Mouse (Mus musculus): ENCODE data around the gene Ngp. TPM values are rescaled to one million over a fixed set of nuclear protein-coding genes. Genes with fewer than 3 reads are reported as not detected.
A peak's percentile ranks its signal among the peaks of the same experiment; 100 is the strongest.

Gene Ngp
- polyA plus RNA-seq, 1 experiment from 2014 or later: 10.8 TPM

DNA sequence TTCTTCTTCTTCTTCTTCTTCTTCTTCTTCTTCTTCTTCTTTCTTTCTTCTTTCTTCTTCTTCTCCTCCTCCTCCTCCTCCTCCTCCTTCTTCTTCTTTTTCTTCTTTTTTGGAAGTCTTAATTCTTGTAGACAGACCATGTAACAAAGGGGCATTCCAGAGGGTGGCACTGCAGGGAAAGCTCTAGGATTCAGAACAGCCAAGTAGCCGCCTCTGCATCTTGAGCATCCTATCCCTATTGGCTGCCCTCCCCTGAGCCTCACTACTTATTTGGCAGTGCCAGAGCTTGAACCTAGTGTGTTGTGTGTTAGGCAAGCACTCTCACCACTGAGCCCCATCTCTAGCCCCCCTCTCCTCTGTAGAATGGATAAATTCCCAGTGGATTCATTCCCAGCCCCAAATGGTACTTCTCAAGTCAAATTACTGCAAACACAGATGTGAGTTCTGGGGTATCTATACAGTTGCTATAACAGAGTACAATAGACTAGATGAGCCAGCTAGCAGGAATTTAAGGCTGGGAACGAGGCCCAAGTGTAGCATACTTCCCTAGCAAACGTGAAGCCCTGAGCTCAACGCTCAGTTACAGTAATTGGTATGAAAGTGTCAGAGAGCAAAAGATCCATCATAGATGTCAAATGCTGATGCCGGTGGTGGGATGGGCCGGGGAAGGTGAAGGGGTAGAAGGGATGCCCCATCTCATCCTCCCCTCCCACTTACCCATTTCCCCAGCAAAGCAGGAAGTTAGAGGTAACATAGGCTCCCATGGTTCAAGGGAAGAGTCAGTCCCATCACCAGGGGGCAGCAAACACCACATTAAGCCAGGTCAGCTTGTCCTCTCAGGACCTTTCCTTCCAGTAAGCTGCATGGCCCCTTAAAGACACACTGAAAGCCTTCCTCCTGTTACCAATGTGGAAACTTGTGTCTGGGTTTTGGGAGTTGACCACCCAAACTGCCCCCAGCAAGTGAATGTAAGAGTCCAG is 8.3 kb upstream of the Ngp start:
- no peak overlapping the region for H3K27ac ChIP-seq (replicated peaks; ENCODE audit: low read depth, low read length)
- peaks cover 10% of the 10 kb centered on the region for H3K4me1 ChIP-seq (ENCODE audit: control insufficient read depth, insufficient read depth, low read length)
- no peaks in the 10 kb centered on the region for H3K9me3 ChIP-seq (ENCODE audit: control insufficient read depth, low read length)
- DNase-seq (ENCODE audit: low spot score): peak; percentile 83
- H3K4me3 ChIP-seq (ENCODE audit: low read depth, low read length): no peak overlapping the region
- no peak for ATAC-seq (ENCODE audit: low read depth)
- WGBS: 34% methylated on average over 6 of the region's 6 CpGs
- H3K9ac ChIP-seq (ENCODE audit: low read depth, low read length): no peak overlapping the region
- no peaks in the 10 kb centered on the region for H3K27me3 ChIP-seq (replicated peaks; ENCODE audit: control insufficient read depth, insufficient read depth, low read length)
- no peak overlapping the region for H3K4me2 ChIP-seq (ENCODE audit: low read depth, low read length)
- H3K36me3 ChIP-seq (ENCODE audit: control insufficient read depth, insufficient read depth, low read length): no peaks in the 10 kb centered on the region

DNA sequence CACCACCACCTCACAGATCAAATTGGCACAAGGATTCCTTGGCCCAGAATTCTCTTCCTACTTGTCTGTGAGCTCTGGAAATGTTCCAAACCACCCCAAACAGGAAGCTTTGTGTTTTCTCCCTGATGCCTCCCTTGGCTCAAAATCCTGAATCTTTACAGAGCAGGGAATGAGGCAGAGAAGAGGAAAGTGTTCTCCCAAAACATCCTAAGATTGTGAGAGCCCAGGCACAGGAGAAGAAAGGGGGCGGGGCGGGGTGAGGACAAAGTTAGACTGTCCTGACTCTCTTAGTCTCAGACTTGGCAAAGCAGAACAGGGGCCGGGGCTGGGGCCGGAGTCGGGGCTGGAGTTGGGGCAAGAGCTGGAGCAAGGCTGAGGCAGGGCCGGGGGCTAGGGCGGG is 6.6 kb upstream of the Ngp start:
- no peaks in the 10 kb centered on the region for H3K9me3 ChIP-seq (ENCODE audit: control insufficient read depth, low read length)
- H3K4me3 ChIP-seq (ENCODE audit: low read depth, low read length): no peak overlapping the region
- H3K9ac ChIP-seq (ENCODE audit: low read depth, low read length): no peak overlapping the region
- no peaks in the 10 kb centered on the region for H3K27me3 ChIP-seq (replicated peaks; ENCODE audit: control insufficient read depth, insufficient read depth, low read length)
- no peaks in the 10 kb centered on the region for H3K36me3 ChIP-seq (ENCODE audit: control insufficient read depth, insufficient read depth, low read length)
- 72% methylated on average over 6 of the region's 7 CpGs for WGBS
- ATAC-seq (ENCODE audit: low read depth): no peak
- no peak overlapping the region for H3K27ac ChIP-seq (replicated peaks; ENCODE audit: low read depth, low read length)
- 0 out of 2 replicates have a peak, but pooled peaks cover 3% of the 10 kb centered on the region for H3K4me1 ChIP-seq (ENCODE audit: control insufficient read depth, insufficient read depth, low read length)
- DNase-seq (ENCODE audit: low spot score): no peak
- no peak overlapping the region for H3K4me2 ChIP-seq (ENCODE audit: low read depth, low read length)

DNA sequence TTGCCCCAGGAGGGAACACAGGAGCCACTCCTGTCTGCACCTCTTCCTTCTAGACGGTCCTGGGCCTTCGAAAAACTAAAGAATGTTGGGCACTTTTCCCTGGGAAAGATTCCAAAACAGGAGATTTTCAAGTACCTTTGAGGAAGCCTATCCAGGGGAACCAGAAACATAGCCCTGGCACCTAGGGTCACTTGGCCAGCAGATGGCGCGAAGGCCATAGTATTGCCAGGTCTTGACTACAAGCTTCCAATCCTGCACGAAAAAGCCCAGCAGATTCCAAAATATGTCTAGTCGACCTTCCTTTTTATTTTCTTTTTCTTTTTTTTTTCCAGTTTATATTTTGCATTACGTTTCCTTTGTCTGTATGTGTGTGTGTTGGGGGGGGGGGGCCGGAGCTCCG is 5.8 kb upstream of the Ngp start:
- no peak overlapping the region for H3K27ac ChIP-seq (replicated peaks; ENCODE audit: low read depth, low read length)
- no peak overlapping the region for H3K4me3 ChIP-seq (ENCODE audit: low read depth, low read length)
- no peaks in the 10 kb centered on the region for H3K27me3 ChIP-seq (replicated peaks; ENCODE audit: control insufficient read depth, insufficient read depth, low read length)
- ATAC-seq (ENCODE audit: low read depth) (no peak; the same call in 1 of the 2 replicates), DNase-seq (ENCODE audit: low spot score) (peak; percentile 50)
- no peak overlapping the region for H3K9ac ChIP-seq (ENCODE audit: low read depth, low read length)
- H3K4me2 ChIP-seq (ENCODE audit: low read depth, low read length): no peak overlapping the region
- 0 out of 2 replicates have a peak, but pooled peaks cover 3% of the 10 kb centered on the region for H3K4me1 ChIP-seq (ENCODE audit: control insufficient read depth, insufficient read depth, low read length)
- 56% methylated on average over 9 of the region's 9 CpGs for WGBS
- no peaks in the 10 kb centered on the region for H3K36me3 ChIP-seq (ENCODE audit: control insufficient read depth, insufficient read depth, low read length)
- H3K9me3 ChIP-seq (ENCODE audit: control insufficient read depth, low read length): no peaks in the 10 kb centered on the region

DNA sequence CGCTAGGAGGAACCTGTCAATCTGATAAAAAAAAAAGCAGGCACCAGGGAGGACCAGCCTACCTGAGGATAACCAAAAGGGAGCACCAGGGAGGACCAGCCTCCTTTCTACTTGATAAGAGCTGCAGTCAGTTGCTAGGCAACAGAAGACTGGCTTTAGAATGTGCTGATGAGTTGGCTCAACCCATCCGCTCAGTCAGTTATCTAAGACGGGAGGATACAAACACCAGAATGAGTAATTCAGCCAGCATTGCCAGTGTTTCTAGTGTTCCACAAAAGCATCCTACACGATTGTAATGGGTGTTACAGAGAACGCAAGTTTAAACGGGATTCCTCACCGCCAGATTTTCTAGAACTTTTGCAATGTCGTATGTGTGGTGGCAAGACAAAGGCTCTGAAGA is 11.7 kb downstream of the Ngp start:
- H3K36me3 ChIP-seq (ENCODE audit: control insufficient read depth, insufficient read depth, low read length): peaks cover 58% of the 10 kb centered on the region
- 84% methylated on average over 8 of the region's 8 CpGs for WGBS
- no peaks in the 10 kb centered on the region for H3K27me3 ChIP-seq (replicated peaks; ENCODE audit: control insufficient read depth, insufficient read depth, low read length)
- ATAC-seq (ENCODE audit: low read depth) (no peak), DNase-seq (ENCODE audit: low spot score) (no peak)
- H3K9me3 ChIP-seq (ENCODE audit: control insufficient read depth, low read length): no peaks in the 10 kb centered on the region
- H3K4me3 ChIP-seq (ENCODE audit: low read depth, low read length): no peak overlapping the region
- no peak overlapping the region for H3K4me2 ChIP-seq (ENCODE audit: low read depth, low read length)
- no peak overlapping the region for H3K9ac ChIP-seq (ENCODE audit: low read depth, low read length)
- no peaks in the 10 kb centered on the region for H3K4me1 ChIP-seq (ENCODE audit: control insufficient read depth, insufficient read depth, low read length)
- H3K27ac ChIP-seq (replicated peaks; ENCODE audit: low read depth, low read length): no peak overlapping the region

DNA sequence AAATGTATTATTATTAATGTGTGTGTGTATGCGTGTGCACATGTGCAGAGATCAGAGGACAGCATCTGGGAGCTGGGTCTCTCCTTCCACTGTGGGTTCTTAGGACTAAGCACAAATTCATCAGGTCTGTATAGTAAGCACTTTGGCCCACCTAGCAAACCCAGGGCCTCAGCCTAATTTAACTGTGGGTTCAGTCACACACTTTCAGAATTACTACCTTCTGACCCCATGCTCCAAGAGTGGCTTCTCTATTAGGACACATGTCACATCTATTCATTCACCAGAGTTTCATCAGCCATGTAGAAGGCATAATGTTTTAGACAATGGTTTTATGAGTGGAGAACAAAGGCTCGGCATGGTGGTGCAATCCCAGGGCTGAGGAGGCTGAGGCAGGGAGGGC is 13.5 kb downstream of the Ngp start:
- Histone ChIP-seq H3K27ac (replicated peaks; ENCODE audit: low read depth, low read length) (no peak overlapping the region), H3K27me3 (replicated peaks; ENCODE audit: control insufficient read depth, insufficient read depth, low read length) (no peaks in the 10 kb centered on the region), H3K4me3 (ENCODE audit: low read depth, low read length) (no peak overlapping the region), H3K9me3 (ENCODE audit: control insufficient read depth, low read length) (no peaks in the 10 kb centered on the region), H3K36me3 (ENCODE audit: control insufficient read depth, insufficient read depth, low read length) (peaks cover 51% of the 10 kb centered on the region), H3K4me1 (ENCODE audit: control insufficient read depth, insufficient read depth, low read length) (no peaks in the 10 kb centered on the region), H3K4me2 (ENCODE audit: low read depth, low read length) (no peak overlapping the region), H3K9ac (ENCODE audit: low read depth, low read length) (no peak overlapping the region)
- ATAC-seq (ENCODE audit: low read depth): no peak
- DNase-seq (ENCODE audit: low spot score): no peak
- 98% methylated on average over 2 of the region's 2 CpGs for WGBS

DNA sequence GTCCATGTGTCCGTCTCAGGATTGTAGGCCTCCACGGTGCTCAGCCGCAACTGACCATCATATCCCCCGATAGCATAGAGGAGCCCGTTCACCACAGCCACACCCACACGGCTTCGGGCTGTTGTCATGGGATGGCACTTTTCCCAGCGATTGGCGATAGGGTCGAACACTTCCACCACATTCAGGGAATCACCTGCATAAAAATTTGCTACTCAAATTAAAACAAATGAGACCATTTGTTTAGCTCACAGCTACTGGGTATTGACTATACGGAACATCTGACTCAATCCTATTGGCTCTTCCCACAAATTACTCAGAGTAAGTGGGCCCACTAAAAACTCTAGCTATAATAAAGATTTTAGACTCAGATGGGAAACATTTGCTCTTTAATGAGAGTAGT is 16.5 kb downstream of the Ngp start:
- ATAC-seq (ENCODE audit: low read depth) (no peak), DNase-seq (ENCODE audit: low spot score) (no peak)
- Histone ChIP-seq H3K36me3 (ENCODE audit: control insufficient read depth, insufficient read depth, low read length) (peaks cover 30% of the 10 kb centered on the region), H3K27me3 (replicated peaks; ENCODE audit: control insufficient read depth, insufficient read depth, low read length) (no peaks in the 10 kb centered on the region), H3K4me2 (ENCODE audit: low read depth, low read length) (no peak overlapping the region), H3K9me3 (ENCODE audit: control insufficient read depth, low read length) (no peaks in the 10 kb centered on the region), H3K27ac (replicated peaks; ENCODE audit: low read depth, low read length) (no peak overlapping the region), H3K9ac (ENCODE audit: low read depth, low read length) (no peak overlapping the region), H3K4me1 (ENCODE audit: control insufficient read depth, insufficient read depth, low read length) (no peaks in the 10 kb centered on the region), H3K4me3 (ENCODE audit: low read depth, low read length) (no peak overlapping the region)
- 94% methylated on average over 11 of the region's 11 CpGs for WGBS

DNA sequence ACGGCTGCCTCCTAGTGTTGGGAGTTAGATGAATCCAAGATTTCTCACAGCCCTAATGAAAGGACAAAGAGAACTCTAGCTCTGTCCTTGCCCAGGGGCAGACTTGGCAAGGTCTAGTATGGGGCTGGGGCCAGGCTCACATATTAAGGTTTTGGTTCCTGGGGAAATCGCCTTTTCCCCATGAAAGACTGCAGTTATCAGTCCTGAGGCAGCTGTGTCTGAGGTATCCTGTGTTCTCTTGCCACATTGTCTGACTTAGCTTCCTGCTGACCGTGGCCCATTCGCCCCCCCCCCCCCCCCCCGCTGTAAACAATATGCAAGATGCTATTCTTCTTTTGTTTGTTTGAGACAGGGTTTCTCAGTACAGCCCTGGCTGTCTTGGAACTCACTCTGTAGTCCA is 20.5 kb downstream of the Ngp start:
- Histone ChIP-seq H3K27me3 (replicated peaks; ENCODE audit: control insufficient read depth, insufficient read depth, low read length) (no peaks in the 10 kb centered on the region), H3K4me1 (ENCODE audit: control insufficient read depth, insufficient read depth, low read length) (no peaks in the 10 kb centered on the region), H3K4me2 (ENCODE audit: low read depth, low read length) (no peak overlapping the region), H3K36me3 (ENCODE audit: control insufficient read depth, insufficient read depth, low read length) (peaks cover 25% of the 10 kb centered on the region), H3K9me3 (ENCODE audit: control insufficient read depth, low read length) (no peaks in the 10 kb centered on the region), H3K9ac (ENCODE audit: low read depth, low read length) (0 out of 2 replicates have a peak overlapping the region, but pooled peaks have one; percentile 1), H3K27ac (replicated peaks; ENCODE audit: low read depth, low read length) (no peak overlapping the region), H3K4me3 (ENCODE audit: low read depth, low read length) (no peak overlapping the region)
- DNase-seq (ENCODE audit: low spot score): no peak
- WGBS: 66% methylated on average over 2 of the region's 5 CpGs
- no peak for ATAC-seq (ENCODE audit: low read depth)

GRCm38 (mm10) chr9:110440559-110440958 is 21.0 kb downstream of the Ngp start:
- Histone ChIP-seq H3K27ac (replicated peaks; ENCODE audit: low read depth, low read length) (no peak overlapping the region), H3K27me3 (replicated peaks; ENCODE audit: control insufficient read depth, insufficient read depth, low read length) (no peaks in the 10 kb centered on the region), H3K36me3 (ENCODE audit: control insufficient read depth, insufficient read depth, low read length) (peaks cover 21% of the 10 kb centered on the region), H3K9me3 (ENCODE audit: control insufficient read depth, low read length) (no peaks in the 10 kb centered on the region), H3K9ac (ENCODE audit: low read depth, low read length) (no peak overlapping the region), H3K4me2 (ENCODE audit: low read depth, low read length) (no peak overlapping the region), H3K4me1 (ENCODE audit: control insufficient read depth, insufficient read depth, low read length) (no peaks in the 10 kb centered on the region), H3K4me3 (ENCODE audit: low read depth, low read length) (no peak overlapping the region)
- no peak for ATAC-seq (ENCODE audit: low read depth)
- no peak for DNase-seq (ENCODE audit: low spot score)
- WGBS: 89% methylated on average over 6 of the region's 6 CpGs

DNA sequence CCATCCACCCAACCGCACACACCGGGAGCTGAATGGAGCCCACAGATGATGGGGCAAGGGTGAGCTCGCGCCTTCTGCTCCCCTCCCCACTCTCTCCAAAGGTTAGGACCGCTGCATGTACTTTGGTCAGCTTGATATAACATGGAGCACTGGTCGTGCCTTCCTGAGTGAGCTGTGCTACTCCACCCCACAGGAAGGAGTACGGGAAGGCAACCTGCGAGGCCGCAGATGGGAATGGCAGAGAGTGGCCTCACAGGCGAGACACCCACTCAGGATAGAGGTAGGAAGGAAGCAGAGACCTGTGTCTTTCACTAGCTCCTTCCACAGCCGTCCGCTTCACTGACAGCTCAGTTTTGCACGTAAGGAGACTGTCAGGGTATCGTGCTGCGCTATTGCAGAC is 28.8 kb downstream of the Ngp start:
- no peak overlapping the region for H3K9ac ChIP-seq (ENCODE audit: low read depth, low read length)
- no peaks in the 10 kb centered on the region for H3K27me3 ChIP-seq (replicated peaks; ENCODE audit: control insufficient read depth, insufficient read depth, low read length)

More for the DNA sequence above, 28.8 kb downstream of the Ngp start:
- H3K9me3 ChIP-seq (ENCODE audit: control insufficient read depth, low read length): no peaks in the 10 kb centered on the region
- ATAC-seq (ENCODE audit: low read depth) (no peak), DNase-seq (ENCODE audit: low spot score) (no peak)
- H3K4me1 ChIP-seq (ENCODE audit: control insufficient read depth, insufficient read depth, low read length): no peaks in the 10 kb centered on the region
- 76% methylated on average over 13 of the region's 15 CpGs for WGBS
- H3K27ac ChIP-seq (replicated peaks; ENCODE audit: low read depth, low read length): no peak overlapping the region
- H3K36me3 ChIP-seq (ENCODE audit: control insufficient read depth, insufficient read depth, low read length): peaks cover 13% of the 10 kb centered on the region; the same call in 1 of the 2 replicates
- H3K4me2 ChIP-seq (ENCODE audit: low read depth, low read length): no peak overlapping the region
- H3K4me3 ChIP-seq (ENCODE audit: low read depth, low read length): no peak overlapping the region
